Mouse (Mus musculus) kidney, postnatal 36 days (tissue): ENCODE results near the gene Hps6.

ENCODE experiments used
- DNase-seq, 2 experiments: peaks; one replicate each; pipeline ENCODE4 v3.0.0; 2021 to 2022; ENCODE audit warnings: mixed read lengths in 2 of 2

Gene Hps6

DNA sequence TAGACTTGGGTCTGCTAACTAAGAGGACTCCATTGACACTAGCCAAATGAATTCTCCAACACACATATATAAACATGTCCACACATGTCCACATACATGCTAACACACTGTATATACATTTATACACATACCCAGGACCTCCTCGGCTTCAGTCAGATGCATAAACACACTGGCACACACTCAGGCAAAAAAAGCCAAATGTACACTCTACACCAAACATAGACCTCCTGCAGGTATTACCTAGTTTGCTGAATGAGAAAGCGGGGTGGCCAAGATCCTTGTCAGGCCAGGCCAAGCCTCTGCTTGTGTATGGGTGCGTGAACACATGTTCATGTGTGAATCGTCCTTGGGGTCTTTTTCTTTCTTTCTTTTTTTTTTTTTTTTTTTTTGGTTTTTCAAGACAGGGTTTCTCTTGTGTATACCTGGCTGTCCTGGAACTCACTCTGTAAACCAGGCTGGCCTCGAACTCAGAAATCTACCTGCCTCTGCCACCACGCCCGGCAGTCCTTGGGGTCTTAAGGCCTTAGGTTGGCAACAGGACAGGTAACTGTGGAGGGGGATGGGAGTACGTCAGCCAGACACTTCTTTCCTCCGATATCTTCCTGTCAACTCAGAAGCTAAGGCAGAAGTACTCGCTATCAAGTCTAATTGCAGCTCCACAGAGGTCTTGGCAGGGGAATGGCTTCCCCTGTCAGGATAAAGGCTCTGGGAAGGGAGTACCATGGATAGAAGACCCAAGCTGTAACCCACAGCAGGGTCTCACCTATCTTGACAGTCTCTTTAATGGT is 27.1 kb downstream of the Hps6 start:
- DNase-seq: no peak

DNA sequence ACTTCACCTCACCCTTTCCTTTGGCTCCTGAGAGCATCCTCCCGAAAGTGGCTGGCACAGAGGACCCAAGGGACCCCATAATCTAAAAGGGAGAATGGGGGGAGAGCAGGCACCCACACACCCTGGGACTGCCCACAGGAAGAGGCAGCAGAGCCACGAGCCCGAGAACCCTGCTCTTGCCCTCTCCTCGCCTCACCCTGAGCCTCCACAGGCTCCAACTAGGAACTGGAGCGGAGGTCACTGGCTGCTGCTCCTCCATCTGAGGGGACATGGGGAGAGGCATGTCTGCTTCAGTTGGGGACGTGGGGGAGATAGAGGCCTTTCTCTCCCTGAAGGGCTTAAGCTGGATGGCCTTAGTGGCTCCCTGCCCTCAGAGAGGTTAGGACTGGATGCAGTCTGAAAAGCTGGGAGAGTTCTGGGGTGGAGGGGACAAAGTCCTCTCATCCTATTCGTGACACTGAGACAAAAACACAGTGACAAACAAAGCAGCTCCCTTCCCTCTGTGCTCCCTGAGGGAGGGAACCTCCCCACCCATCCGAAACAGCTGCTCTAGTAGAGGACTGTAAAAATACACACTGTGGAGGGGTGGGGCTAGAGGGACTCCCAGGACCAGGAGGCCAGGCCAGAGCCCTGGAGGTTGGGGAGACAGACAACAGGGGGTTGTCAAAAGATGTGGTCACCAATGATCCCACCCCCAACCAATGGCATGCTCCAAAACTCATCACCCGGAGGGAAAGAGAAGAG is 28.6 kb downstream of the Hps6 start:
- no peak for DNase-seq

DNA sequence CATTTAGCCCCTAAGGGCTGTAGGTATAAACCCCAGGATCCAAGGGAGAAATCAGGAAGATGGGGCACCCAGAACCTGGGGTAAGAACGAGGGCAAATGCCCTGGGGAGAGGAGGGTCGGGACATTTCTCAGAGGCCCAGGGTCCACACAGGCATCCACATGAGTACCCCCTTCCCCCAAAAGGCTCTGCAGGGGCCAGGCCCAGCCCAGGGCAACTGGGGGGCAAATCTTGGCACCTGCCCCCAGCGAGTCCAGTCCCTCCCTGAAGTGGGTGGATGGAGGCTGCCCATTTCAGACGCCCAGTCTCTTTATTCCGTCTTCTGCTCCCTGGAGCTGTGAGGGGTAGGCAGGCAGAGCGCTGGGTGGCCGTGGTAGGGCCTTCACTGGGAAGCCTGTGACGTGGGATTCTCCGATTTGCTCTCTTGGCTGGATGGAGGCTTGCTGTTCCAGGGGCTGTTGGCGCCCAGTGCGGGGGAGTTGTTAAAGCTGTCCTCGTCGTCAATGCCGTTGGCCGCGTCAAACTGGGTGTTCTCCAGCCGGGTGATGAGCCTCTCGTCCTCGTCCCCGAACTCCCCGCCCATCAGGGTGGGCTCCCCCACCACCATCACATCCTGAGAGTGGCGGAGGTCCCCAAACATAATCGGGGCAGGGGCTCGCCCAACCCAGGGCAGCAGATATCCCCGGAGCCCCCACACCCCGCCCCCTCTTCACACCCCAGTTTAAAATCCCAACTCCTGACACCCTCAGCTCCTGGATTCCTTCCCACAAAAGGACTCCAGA is 29.6 kb downstream of the Hps6 start:
- DNase-seq: no peak

DNA sequence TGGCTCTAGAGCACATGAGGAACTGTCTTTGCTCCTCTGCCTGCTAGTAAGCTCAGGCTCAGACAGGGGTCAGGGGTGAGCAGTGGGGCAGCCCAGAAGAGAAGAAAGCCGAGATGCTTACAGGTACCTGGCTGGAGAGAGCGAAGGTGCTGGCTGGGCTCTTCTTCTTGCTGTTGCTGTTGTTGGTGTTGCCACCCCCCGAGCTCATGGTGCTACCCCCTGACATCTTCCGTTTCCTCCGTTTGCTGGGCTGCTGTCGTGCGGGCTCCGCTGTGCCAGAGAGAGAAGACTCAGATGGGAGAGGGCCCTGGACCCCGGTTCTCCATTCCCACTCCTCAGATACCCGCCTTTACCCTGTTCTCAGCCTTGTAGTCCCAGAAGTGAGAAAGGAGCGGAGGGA is 30.6 kb downstream of the Hps6 start:
- no peak for DNase-seq

DNA sequence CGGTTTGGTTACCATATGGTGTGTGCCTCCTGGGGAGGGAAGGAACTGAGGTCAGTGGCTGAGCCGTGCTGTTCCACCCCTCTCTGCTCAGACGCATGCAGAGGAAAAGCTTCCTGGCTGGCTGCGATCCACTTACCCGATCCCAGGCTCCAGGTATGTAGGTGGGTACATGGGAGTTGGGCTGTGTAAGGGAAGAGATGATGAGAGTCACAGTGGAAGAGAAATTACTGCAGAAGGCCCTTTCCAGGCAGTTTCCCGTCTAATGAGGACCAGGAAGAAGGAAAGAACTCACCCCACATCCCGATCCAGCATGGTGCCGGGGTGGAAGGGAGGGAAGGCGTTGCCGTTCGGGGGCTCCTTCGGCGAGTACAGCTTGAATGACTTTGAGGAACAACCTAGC is 32.7 kb downstream of the Hps6 start:
- no peak for DNase-seq

GRCm38 (mm10) chr19:46036477-46037242 is 33.4 kb downstream of the Hps6 start:
- peak in 1 of 2 experiments; percentile 57 for DNase-seq

- DNase-seq: no peak
Observed at GRCm38 (mm10) chr19:46037243-46037924, 34.1 kb downstream of the Hps6 start.

DNA sequence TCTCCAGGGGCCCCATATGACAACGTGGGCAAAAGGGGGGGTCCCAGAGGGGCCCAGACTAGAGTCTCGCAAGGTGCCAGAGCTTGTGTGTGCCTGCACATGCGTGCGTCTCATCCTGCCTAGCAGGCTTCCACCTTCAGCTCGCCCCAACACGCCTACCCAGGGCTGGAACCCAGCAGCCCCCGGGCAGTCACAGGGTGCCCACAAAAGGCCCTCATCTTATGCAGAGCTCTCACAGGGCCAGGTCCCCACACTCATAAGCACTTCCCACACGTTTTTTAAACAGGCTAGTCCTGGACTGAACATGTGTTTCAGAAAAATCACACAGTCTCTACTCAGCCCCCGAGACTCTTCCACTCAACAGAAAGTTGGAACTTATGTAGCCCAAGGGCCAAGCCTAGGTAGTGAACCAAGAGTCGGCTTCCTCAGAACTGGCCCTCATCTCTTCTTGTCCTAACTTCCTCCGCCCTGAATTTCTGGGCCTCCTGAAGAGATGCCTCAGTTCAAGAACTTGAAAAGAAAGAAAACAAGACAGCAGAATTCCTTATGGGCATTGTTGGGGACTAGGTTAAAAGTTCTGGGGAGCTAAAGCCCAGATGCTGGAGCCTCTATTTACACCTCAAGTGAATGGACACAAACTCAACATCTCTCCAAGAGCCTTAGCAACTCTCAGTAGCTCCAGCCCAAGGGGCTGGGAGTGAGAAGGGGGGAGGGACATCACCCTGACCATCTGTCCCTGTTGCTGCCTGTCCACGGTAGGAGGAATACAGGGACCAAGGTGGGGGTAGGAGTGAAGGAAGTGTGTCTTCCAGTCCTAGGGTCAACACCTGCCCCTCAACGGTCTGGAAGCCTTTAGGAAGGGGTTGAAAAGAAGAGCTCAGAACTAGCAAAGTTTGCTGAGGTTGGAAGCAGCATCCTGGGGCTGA is 34.9 kb downstream of the Hps6 start:
- no peak for DNase-seq

- DNase-seq: no peak
Observed at GRCm38 (mm10) chr19:46038851-46039260, 35.5 kb downstream of the Hps6 start.

DNA sequence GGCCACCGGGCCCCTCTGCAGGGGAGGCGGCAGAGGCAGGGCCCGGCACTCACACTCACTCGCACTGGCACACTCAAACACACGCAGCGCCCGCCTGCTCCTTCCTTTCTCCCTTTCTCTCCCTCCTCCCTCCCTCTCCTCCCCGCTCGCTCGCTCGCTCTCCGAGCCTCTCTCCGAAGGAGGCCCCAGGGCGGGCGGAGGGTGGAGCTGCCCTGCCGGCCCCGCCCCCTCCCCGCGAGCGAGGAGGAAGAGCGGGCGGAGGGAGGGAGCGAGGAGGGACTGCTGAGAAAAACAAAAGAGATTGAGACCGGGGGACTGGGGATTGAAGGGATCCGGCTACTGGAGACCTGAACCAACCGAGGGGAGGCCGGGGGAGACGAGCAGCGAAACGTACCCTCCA is 36.2 kb downstream of the Hps6 start:
- peak; percentile 90 to 96 for DNase-seq

GRCm38 (mm10) chr19:46040149-46040902 is 37.0 kb downstream of the Hps6 start:
- no peak for DNase-seq

DNA sequence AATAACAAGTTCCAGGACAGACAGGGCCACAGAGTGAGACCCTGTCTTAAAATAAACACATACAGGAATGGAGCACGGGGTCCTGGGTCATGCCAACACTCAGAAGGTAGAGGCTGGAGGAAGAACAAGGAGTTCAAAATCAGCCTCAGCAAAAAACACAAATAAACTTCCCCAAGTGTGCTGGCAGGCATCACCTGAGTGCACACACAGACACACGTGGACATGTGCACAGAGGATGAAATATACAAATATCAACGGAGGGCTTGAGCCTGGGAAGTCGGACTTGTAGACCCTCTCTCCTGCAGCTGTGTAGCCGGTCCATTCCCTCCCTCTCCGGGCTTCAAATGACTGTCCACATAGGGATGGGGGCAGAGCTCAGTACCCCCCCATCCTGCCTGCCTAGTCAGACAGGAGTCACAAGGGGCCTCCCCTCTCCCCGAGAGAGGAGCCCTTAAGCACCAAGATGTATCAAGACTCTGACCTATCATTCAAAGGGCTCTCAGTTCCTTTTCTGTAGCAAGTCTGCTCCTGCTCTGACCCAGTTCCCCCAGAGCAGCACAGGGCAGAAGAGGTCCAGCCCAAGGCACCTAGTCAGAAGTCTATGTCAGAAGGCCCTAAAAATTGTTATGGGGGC is 38.1 kb downstream of the Hps6 start:
- DNase-seq: no peak

- peak; percentile 93 to 97 for DNase-seq
Observed at GRCm38 (mm10) chr19:46041933-46042475, 38.7 kb downstream of the Hps6 start.

GRCm38 (mm10) chr19:46042476-46043011 is 39.2 kb downstream of the Hps6 start:
- peak; percentile 47 to 57 for DNase-seq

GRCm38 (mm10) chr19:46043380-46043779 is 40.1 kb downstream of the Hps6 start:
- peak in 1 of 2 experiments; percentile 30 for DNase-seq

- peak; percentile 68 to 77 for DNase-seq
Observed at GRCm38 (mm10) chr19:46044271-46044992, 41.1 kb downstream of the Hps6 start, which contains the start of gene Pprc1. Pprc1 (plus strand) TSS chr19:46044886.

- DNase-seq: peak; percentile 91
Observed at GRCm38 (mm10) chr19:46044993-46045695, 41.8 kb downstream of the Hps6 start, which contains the start of gene Ldb1. Ldb1 (minus strand) TSS chr19:46045214.
